Mouse (Mus musculus): ENCODE results near the gene Mrpl47. TPM values are rescaled to one million over a fixed set of nuclear protein-coding genes. Genes with fewer than 3 reads are reported as not detected.

Mrpl47 gene
- total and polyA plus RNA-seq, 2 experiments from 2014 or later = 7.5 to 27.7 TPM

GRCm38 (mm10) chr3:32690008-32690407, 47.4 kb downstream of the Mrpl47 start:
- H3K9ac ChIP-seq (replicated peaks; ENCODE audit: low read length) = no peak overlapping the region
- no peak overlapping the region for H3K4me2 ChIP-seq (ENCODE audit: low read depth, low read length)
- H3K4me1 ChIP-seq (ENCODE audit: insufficient read depth, low read length) = no peaks in the 10 kb centered on the region
- ATAC-seq (no peak), DNase-seq (ENCODE audit: low spot score) (no peak)
- no peak for TF ChIP-seq CTCF (IDR thresholded peaks at IDR 0.05; ENCODE audit: low read depth)
- no peaks in the 10 kb centered on the region for H3K9me3 ChIP-seq (ENCODE audit: low read length)
- no peak overlapping the region for H3K4me3 ChIP-seq (ENCODE audit: low read length)
- 86% methylated on average over 3 of the region's 3 CpGs for WGBS
- H3K27me3 ChIP-seq (ENCODE audit: insufficient read depth, low read length) = no peaks in the 10 kb centered on the region
- H3K27ac ChIP-seq = no peak overlapping the region
- H3K36me3 ChIP-seq (ENCODE audit: insufficient read depth, low read length) = no peaks in the 10 kb centered on the region

DNA sequence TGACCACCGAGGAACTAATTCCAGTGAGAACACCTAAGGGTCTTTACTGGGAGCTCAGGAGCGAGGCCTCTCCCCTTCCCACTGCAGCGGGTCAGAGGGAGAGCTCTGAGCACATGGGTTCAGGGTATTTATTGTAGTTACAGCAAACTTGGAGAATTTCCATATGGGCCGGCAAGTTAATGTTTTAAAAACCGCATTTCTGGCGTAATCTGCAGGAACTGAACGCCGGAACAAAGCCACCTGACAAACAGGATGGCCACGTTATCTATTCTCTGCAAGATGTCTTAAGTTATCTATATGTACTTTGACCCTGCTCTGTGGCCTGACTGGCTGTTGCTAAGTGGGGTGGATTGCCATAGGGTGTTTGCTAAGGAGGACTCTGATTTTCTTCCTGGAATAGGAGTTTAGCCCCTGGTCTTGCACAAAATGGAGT, 47.8 kb downstream of the Mrpl47 start:
- H3K27ac ChIP-seq = no peak overlapping the region
- H3K4me1 ChIP-seq (ENCODE audit: insufficient read depth, low read length) = no peaks in the 10 kb centered on the region
- no peaks in the 10 kb centered on the region for H3K27me3 ChIP-seq (ENCODE audit: insufficient read depth, low read length)
- H3K4me3 ChIP-seq (ENCODE audit: low read length) = no peak overlapping the region
- no peak for ATAC-seq
- H3K36me3 ChIP-seq (ENCODE audit: insufficient read depth, low read length) = no peaks in the 10 kb centered on the region
- no peak for DNase-seq (ENCODE audit: low spot score)
- H3K9ac ChIP-seq (replicated peaks; ENCODE audit: low read length) = no peak overlapping the region
- WGBS = 83% methylated on average over 9 of the region's 9 CpGs
- TF ChIP-seq CTCF (IDR thresholded peaks at IDR 0.05; ENCODE audit: low read depth) = no peak
- no peaks in the 10 kb centered on the region for H3K9me3 ChIP-seq (ENCODE audit: low read length)
- no peak overlapping the region for H3K4me2 ChIP-seq (ENCODE audit: low read depth, low read length)

DNA sequence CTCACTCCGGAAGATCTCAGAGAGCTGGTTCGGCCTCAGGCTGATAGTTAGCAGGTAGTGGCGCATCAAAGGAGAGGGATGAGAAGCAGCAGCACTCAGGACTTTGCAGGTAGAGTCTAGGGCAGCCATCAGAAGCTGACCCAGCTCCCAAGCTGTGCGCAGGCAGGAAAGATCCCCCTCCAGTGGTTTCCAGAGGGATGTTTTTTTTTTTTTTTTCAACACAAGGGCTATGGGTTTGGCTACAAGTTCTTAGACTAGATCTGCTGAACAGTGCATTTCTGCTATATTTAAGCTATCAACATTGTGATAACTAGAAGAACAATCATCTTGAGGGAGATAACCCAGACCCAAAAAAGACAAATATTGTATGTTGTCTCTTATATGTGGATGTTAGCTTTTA, 50.2 kb downstream of the Mrpl47 start:
- Histone ChIP-seq H3K4me3 (ENCODE audit: low read length) (no peak overlapping the region), H3K36me3 (ENCODE audit: insufficient read depth, low read length) (no peaks in the 10 kb centered on the region), H3K4me2 (ENCODE audit: low read depth, low read length) (no peak overlapping the region), H3K27ac (no peak overlapping the region), H3K9me3 (ENCODE audit: low read length) (no peaks in the 10 kb centered on the region), H3K9ac (replicated peaks; ENCODE audit: low read length) (no peak overlapping the region), H3K4me1 (ENCODE audit: insufficient read depth, low read length) (no peaks in the 10 kb centered on the region), H3K27me3 (ENCODE audit: insufficient read depth, low read length) (no peaks in the 10 kb centered on the region)
- ATAC-seq = no peak
- no peak for DNase-seq (ENCODE audit: low spot score)
- 79% methylated on average over 4 of the region's 4 CpGs for WGBS
- peak; percentile 25; the same call in 1 of the 2 replicates for TF ChIP-seq CTCF (IDR thresholded peaks at IDR 0.05; ENCODE audit: low read depth)

- Histone ChIP-seq H3K9ac (replicated peaks; ENCODE audit: low read length) (no peak overlapping the region), H3K4me1 (ENCODE audit: insufficient read depth, low read length) (no peaks in the 10 kb centered on the region), H3K4me3 (ENCODE audit: low read length) (no peak overlapping the region), H3K9me3 (ENCODE audit: low read length) (no peaks in the 10 kb centered on the region), H3K27ac (no peak overlapping the region), H3K4me2 (ENCODE audit: low read depth, low read length) (no peak overlapping the region), H3K27me3 (ENCODE audit: insufficient read depth, low read length) (no peaks in the 10 kb centered on the region), H3K36me3 (ENCODE audit: insufficient read depth, low read length) (no peaks in the 10 kb centered on the region)
- no peak for TF ChIP-seq CTCF (IDR thresholded peaks at IDR 0.05; ENCODE audit: low read depth)
- 79% methylated on average over 1 of the region's 1 CpGs for WGBS
- no peak for DNase-seq (ENCODE audit: low spot score)
- ATAC-seq = no peak
Measured at GRCm38 (mm10) chr3:32686537-32686936, 50.9 kb downstream of the Mrpl47 start.

DNA sequence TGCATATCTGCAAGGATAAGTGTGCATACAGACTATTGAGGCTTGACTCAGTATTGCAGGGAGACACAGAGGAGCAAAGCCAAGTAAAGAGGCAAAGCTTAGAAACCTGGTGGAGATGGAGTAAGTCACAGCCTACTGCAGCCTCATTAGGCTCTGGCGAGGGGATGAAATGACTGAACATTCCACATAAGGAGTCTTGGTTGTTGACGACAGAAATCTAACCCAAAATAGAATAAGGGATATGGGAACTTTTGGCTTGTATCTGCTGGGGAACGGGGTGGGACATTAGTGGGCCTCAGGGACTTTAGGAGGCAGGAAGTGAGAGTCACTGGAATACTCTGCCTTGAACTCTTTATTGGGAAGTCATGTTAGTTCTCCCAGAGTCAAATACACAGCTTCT, 52.8 kb downstream of the Mrpl47 start:
- Histone ChIP-seq H3K9me3 (ENCODE audit: low read length) (no peaks in the 10 kb centered on the region), H3K4me2 (ENCODE audit: low read depth, low read length) (no peak overlapping the region), H3K4me3 (ENCODE audit: low read length) (no peak overlapping the region), H3K36me3 (ENCODE audit: insufficient read depth, low read length) (no peaks in the 10 kb centered on the region), H3K27ac (no peak overlapping the region), H3K9ac (replicated peaks; ENCODE audit: low read length) (no peak overlapping the region), H3K4me1 (ENCODE audit: insufficient read depth, low read length) (no peaks in the 10 kb centered on the region), H3K27me3 (ENCODE audit: insufficient read depth, low read length) (no peaks in the 10 kb centered on the region)
- no peak for DNase-seq (ENCODE audit: low spot score)
- ATAC-seq = no peak
- TF ChIP-seq CTCF (IDR thresholded peaks at IDR 0.05; ENCODE audit: low read depth) = no peak
- WGBS = 87% methylated on average over 3 of the region's 3 CpGs

GRCm38 (mm10) chr3:32682910-32683531, 54.4 kb downstream of the Mrpl47 start:
- ATAC-seq = no peak
- Histone ChIP-seq H3K9me3 (ENCODE audit: low read length) (no peaks in the 10 kb centered on the region), H3K4me2 (ENCODE audit: low read depth, low read length) (no peak overlapping the region), H3K4me1 (ENCODE audit: insufficient read depth, low read length) (no peaks in the 10 kb centered on the region), H3K27me3 (ENCODE audit: insufficient read depth, low read length) (no peaks in the 10 kb centered on the region), H3K4me3 (ENCODE audit: low read length) (no peak overlapping the region), H3K27ac (no peak overlapping the region), H3K36me3 (ENCODE audit: insufficient read depth, low read length) (no peaks in the 10 kb centered on the region), H3K9ac (replicated peaks; ENCODE audit: low read length) (no peak overlapping the region)
- 81% methylated on average over 11 of the region's 12 CpGs for WGBS
- TF ChIP-seq CTCF (IDR thresholded peaks at IDR 0.05; ENCODE audit: low read depth) = no peak
- no peak for DNase-seq (ENCODE audit: low spot score)

- Histone ChIP-seq H3K27me3 (ENCODE audit: insufficient read depth, low read length) (no peaks in the 10 kb centered on the region), H3K36me3 (ENCODE audit: insufficient read depth, low read length) (no peaks in the 10 kb centered on the region), H3K27ac (no peak overlapping the region), H3K4me2 (ENCODE audit: low read depth, low read length) (no peak overlapping the region), H3K9me3 (ENCODE audit: low read length) (no peaks in the 10 kb centered on the region), H3K4me1 (ENCODE audit: insufficient read depth, low read length) (no peaks in the 10 kb centered on the region), H3K4me3 (ENCODE audit: low read length) (no peak overlapping the region), H3K9ac (replicated peaks; ENCODE audit: low read length) (no peak overlapping the region)
- TF ChIP-seq CTCF (IDR thresholded peaks at IDR 0.05; ENCODE audit: low read depth) = no peak
- WGBS = 93% methylated on average over 6 of the region's 6 CpGs
- ATAC-seq (no peak), DNase-seq (ENCODE audit: low spot score) (no peak)
Measured at GRCm38 (mm10) chr3:32676393-32676792, 61.0 kb downstream of the Mrpl47 start.

Other genes starting within 250 kb of the Mrpl47 start
- not detected in 2 replicates for gene Kcnmb3, start 245.4 kb downstream of the Mrpl47 start, total RNA-seq (2014; rRNA removed)
- 0.10 TPM in 1 of 2 replicates, not detected in the other for gene Kcnmb3, start 245.4 kb downstream of the Mrpl47 start, polyA plus RNA-seq (2015; fragmentation: Nextera tagmentation; extraction: Ambion mirVana)
- 50.9 and 51.3 TPM in 2 replicates for gene Zfp639, start 227.3 kb downstream of the Mrpl47 start, total RNA-seq (2014; rRNA removed)
- 36.3 and 37.8 TPM in 2 replicates for gene Zfp639, start 227.3 kb downstream of the Mrpl47 start, polyA plus RNA-seq (2015; fragmentation: Nextera tagmentation; extraction: Ambion mirVana)
- gene Mfn1, start 208.1 kb downstream of the Mrpl47 start, total RNA-seq (2014; rRNA removed) = 43.2 and 45.9 TPM in 2 replicates
- gene Mfn1, start 208.1 kb downstream of the Mrpl47 start, polyA plus RNA-seq (2015; fragmentation: Nextera tagmentation; extraction: Ambion mirVana) = 46.9 and 47.0 TPM in 2 replicates
- 124 and 138 TPM in 2 replicates for gene Gnb4, start 121.0 kb downstream of the Mrpl47 start, total RNA-seq (2014; rRNA removed)
- gene Gnb4, start 121.0 kb downstream of the Mrpl47 start, polyA plus RNA-seq (2015; fragmentation: Nextera tagmentation; extraction: Ambion mirVana) = 123 and 124 TPM in 2 replicates
- gene Actl6a, start 31.3 kb downstream of the Mrpl47 start, total RNA-seq (2014; rRNA removed) = 42.2 and 50.1 TPM in 2 replicates
- 52.9 and 55.4 TPM in 2 replicates for gene Actl6a, start 31.3 kb downstream of the Mrpl47 start, polyA plus RNA-seq (2015; fragmentation: Nextera tagmentation; extraction: Ambion mirVana)
- 494 and 640 TPM in 2 replicates for gene Ndufb5, start 615 bp downstream of the Mrpl47 start, total RNA-seq (2014; rRNA removed)
- 397 and 399 TPM in 2 replicates for gene Ndufb5, start 615 bp downstream of the Mrpl47 start, polyA plus RNA-seq (2015; fragmentation: Nextera tagmentation; extraction: Ambion mirVana)
- 8.5 and 10.5 TPM in 2 replicates for gene Usp13, start 79.9 kb upstream of the Mrpl47 start, total RNA-seq (2014; rRNA removed)
- 13.1 and 14.2 TPM in 2 replicates for gene Usp13, start 79.9 kb upstream of the Mrpl47 start, polyA plus RNA-seq (2015; fragmentation: Nextera tagmentation; extraction: Ambion mirVana)

Measured in hindbrain, postnatal 0 days (tissue).